Mouse (Mus musculus): Measurements from ENCODE around the gene Cnpy2.

DNA sequence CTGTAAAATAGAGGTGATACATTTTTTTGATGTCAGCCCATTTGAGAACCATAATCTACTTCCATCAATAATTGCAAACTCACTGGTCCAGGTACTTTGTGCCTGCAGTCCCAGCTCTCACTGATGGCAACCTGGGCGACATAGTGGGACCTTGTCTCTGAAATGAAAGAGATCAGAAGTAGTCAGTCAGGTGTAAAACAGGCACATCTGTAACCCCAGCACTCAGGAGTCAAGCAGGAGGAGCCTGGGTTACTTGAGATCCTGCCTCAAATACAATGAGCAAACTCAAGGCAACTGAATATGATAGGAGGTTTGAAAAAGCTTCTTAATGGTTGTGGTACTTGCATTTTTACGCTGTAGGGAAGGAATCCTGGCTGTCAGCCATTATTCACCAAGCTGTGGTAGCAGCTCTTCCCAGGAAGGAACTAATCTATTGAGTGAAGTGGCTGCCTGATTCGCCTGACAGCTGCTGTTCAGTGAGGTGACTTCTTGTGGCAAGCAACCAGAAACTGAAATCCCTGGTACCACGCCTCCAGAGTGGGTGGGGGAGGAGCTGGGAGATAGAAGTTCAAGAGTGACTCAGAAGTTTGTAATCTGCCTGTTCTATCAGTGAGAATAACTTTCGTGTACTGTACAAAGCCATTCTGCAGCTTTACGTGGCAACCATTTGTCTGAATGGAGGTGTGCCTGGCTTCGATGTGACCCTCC, 22.5 kb downstream of the Cnpy2 start:
- no peak for TF ChIP-seq CTCF (IDR thresholded peaks at IDR 0.05)
- TF ChIP-seq POLR2A (IDR thresholded peaks at IDR 0.05; ENCODE audit: insufficient read depth, low read depth, low read length): peak; percentile 22; the same call in 1 of the 2 replicates
